Mouse (Mus musculus) CH12.LX (cell line): ENCODE results near the gene Ctnna2. TPM values are rescaled to one million over a fixed set of nuclear protein-coding genes. Genes with fewer than 3 reads are reported as not detected.

ENCODE experiments used
- DNase-seq: peaks from one replicate; pipeline ENCODE4 v3.0.0-alpha.2; 2013; ENCODE audit errors: extremely low read depth
- H3K27ac ChIP-seq: 2 replicates; pipeline ENCODE4 v1.5.1; 2012; ENCODE audit warnings: low read depth, mild to moderate bottlenecking, control low read depth, moderate library complexity; ENCODE audit not compliant: insufficient read depth
- H3K27me3 ChIP-seq: replicated peaks from 2 replicates; pipeline ENCODE3; 2012; ENCODE audit warnings: inconsistent platforms
- H3K36me3 ChIP-seq, 2 experiments: replicated peaks in 1 of 2; 2 replicates each; pipeline versions ENCODE3 to v1.6.1; 2012; ENCODE audit warnings: inconsistent platforms in 1 of 2, low read length in 1 of 2, mild to moderate bottlenecking in 1 of 2, mixed read lengths in 1 of 2, moderate library complexity in 1 of 2; ENCODE audit not compliant: control insufficient read depth in 1 of 2, insufficient read depth in 1 of 2
- H3K4me1 ChIP-seq, 2 experiments: 2 replicates each; pipeline ENCODE4 v1.6.1; 2012; ENCODE audit warnings: inconsistent platforms in 1 of 2, moderate library complexity in 1 of 2; ENCODE audit not compliant: insufficient read depth in 2 of 2, control insufficient read depth in 1 of 2
- H3K4me2 ChIP-seq: 2 replicates; pipeline ENCODE4 v1.6.1; 2012; ENCODE audit warnings: low read depth, mild to moderate bottlenecking, control low read depth; ENCODE audit not compliant: poor library complexity, insufficient read depth, severe bottlenecking
- H3K4me3 ChIP-seq, 3 experiments: fragments of 150-350 bp in 1 of 3; sonication (generic) in 1 of 3; replicated peaks in 1 of 3; 2 replicates each; pipeline versions ENCODE3 to v1.5.1; 2011 to 2012; ENCODE audit warnings: low read depth in 2 of 3, low read length in 2 of 3, mild to moderate bottlenecking in 2 of 3, moderate library complexity in 2 of 3, control low read depth in 1 of 3, improper control_type of control experiment in 1 of 3, inconsistent platforms in 1 of 3, mixed read lengths in 1 of 3; ENCODE audit not compliant: poor library complexity in 1 of 3
- H3K79me2 ChIP-seq: replicated peaks from 2 replicates; pipeline ENCODE4 v1.6.1; 2012; ENCODE audit warnings: mild to moderate bottlenecking, moderate library complexity; ENCODE audit not compliant: control insufficient read depth, poor library complexity, insufficient read depth, severe bottlenecking; ENCODE audit errors: extremely low read depth
- H3K9ac ChIP-seq: 2 replicates; pipeline ENCODE4 v1.6.1; 2012; ENCODE audit warnings: low read depth, mild to moderate bottlenecking, control low read depth, moderate library complexity; ENCODE audit not compliant: insufficient read depth
- H3K9me3 ChIP-seq: replicated peaks from 2 replicates; pipeline ENCODE3; 2012; ENCODE audit warnings: low read length, inconsistent platforms, mixed read lengths
- CHD1 ChIP-seq: IDR thresholded peaks from 2 replicates; pipeline ENCODE4 v1.6.1; 2012; ENCODE audit warnings: low read depth, low read length, improper control_type of control experiment, inconsistent platforms
- GABPA ChIP-seq: IDR thresholded peaks from 2 replicates; pipeline ENCODE4 v1.6.1; 2012; ENCODE audit warnings: low read depth, low read length, improper control_type of control experiment, inconsistent platforms; ENCODE audit not compliant: insufficient replicate concordance
- JUN ChIP-seq: IDR thresholded peaks from 2 replicates; pipeline ENCODE4 v1.6.1; 2011; ENCODE audit warnings: low read depth, mild to moderate bottlenecking, low read length, improper control_type of control experiment, moderate library complexity; ENCODE audit not compliant: insufficient read depth
- JUND ChIP-seq: conservative IDR thresholded peaks from 2 replicates; pipeline ENCODE4 v1.6.1; 2011; ENCODE audit warnings: low read depth, low read length, improper control_type of control experiment
- KAT2A ChIP-seq: IDR thresholded peaks from 2 replicates; pipeline ENCODE4 v1.6.1; 2012; ENCODE audit warnings: low read length, improper control_type of control experiment, inconsistent platforms; ENCODE audit not compliant: insufficient replicate concordance
- MAFK ChIP-seq: IDR thresholded peaks from 2 replicates; pipeline ENCODE4 v1.6.1; 2011; ENCODE audit warnings: low read length, improper control_type of control experiment; ENCODE audit not compliant: insufficient replicate concordance
- MAX ChIP-seq: IDR thresholded peaks from 2 replicates; pipeline ENCODE4 v1.6.1; 2011; ENCODE audit warnings: low read length, improper control_type of control experiment
- POLR2AphosphoS2 ChIP-seq: IDR thresholded peaks from 2 replicates; pipeline ENCODE4 v1.6.1; 2011; ENCODE audit warnings: low read depth, low read length, improper control_type of control experiment
- RAD21 ChIP-seq: IDR thresholded peaks from 2 replicates; pipeline ENCODE4 v1.6.1; 2011; ENCODE audit warnings: low read depth, mild to moderate bottlenecking, low read length, improper control_type of control experiment, moderate library complexity
- RCOR1 ChIP-seq: conservative IDR thresholded peaks from 2 replicates; pipeline ENCODE4 v1.6.1; 2012; ENCODE audit warnings: low read depth, mild to moderate bottlenecking, inconsistent platforms, low read length, improper control_type of control experiment
- SIN3A ChIP-seq: IDR thresholded peaks from 2 replicates; pipeline ENCODE4 v1.6.1; 2012; ENCODE audit warnings: low read length, improper control_type of control experiment, inconsistent platforms
- UBTF ChIP-seq: IDR thresholded peaks from 2 replicates; pipeline ENCODE4 v1.6.1; 2012; ENCODE audit warnings: low read depth, mild to moderate bottlenecking, inconsistent platforms, low read length, improper control_type of control experiment, moderate library complexity
- ZC3H11A ChIP-seq: IDR thresholded peaks from 2 replicates; pipeline ENCODE4 v1.6.1; 2012; ENCODE audit warnings: low read depth, mild to moderate bottlenecking, inconsistent platforms, low read length, improper control_type of control experiment
- ZKSCAN1 ChIP-seq: IDR thresholded peaks from 2 replicates; pipeline ENCODE4 v1.6.1; 2012; ENCODE audit warnings: low read depth, inconsistent platforms, low read length, improper control_type of control experiment, borderline replicate concordance
- ZMIZ1 ChIP-seq: IDR thresholded peaks from 2 replicates; pipeline ENCODE4 v1.6.1; 2012; ENCODE audit warnings: low read depth, mild to moderate bottlenecking, inconsistent platforms, low read length, improper control_type of control experiment
- dilution Hi-C: fragments of 300-500 bp; cut with MboI; formaldehyde crosslinking; loops from 2 replicates; pipeline ENCODE4 v1.14.3; 2020; ENCODE audit warnings: low sequenced_read_pairs; ENCODE audit not compliant: extremely low pct_unique_long_range_greater_than_20kb, extremely low pct_ligation_motif_present
- in situ Hi-C: fragments of 300-500 bp; cut with MboI; formaldehyde crosslinking; loops from 3 replicates; pipeline ENCODE4 v1.14.3; 2019; ENCODE audit warnings: low sequenced_read_pairs, low pct_ligation_motif_present, low pct_unique_long_range_greater_than_20kb, mixed read lengths
- polyA plus RNA-seq: library from polyadenylated mRNA; unstranded; fragments of >175 nt; gene quantifications from 2 replicates; pipeline ENCODE4 v1.2.1, GENCODE M21; 2012; ENCODE audit warnings: low read depth; ENCODE audit not compliant: insufficient read length
- total RNA-seq, 2 experiments: library from RNA; depleted of rRNA; stranded (reverse); fragments of 300-350 nt in 1 of 2; fragments of >200 nt in 1 of 2; gene quantifications; 2 replicates each; pipeline ENCODE4 v1.2.3; 2012 to 2014

Ctnna2 gene
- total and polyA plus RNA-seq, 3 experiments = not detected

GRCm38 (mm10) chr6:77215322-77215721 lies 764.2 kb downstream of the Ctnna2 start:
- Histone ChIP-seq H3K9ac (no peak overlapping the region), H3K27me3 (no peaks in the 10 kb centered on the region), H3K4me1 (no peaks in the 10 kb centered on the region), H3K9me3 (peaks cover 57% of the 10 kb centered on the region), H3K4me2 (no peak overlapping the region), H3K4me3 (no peak overlapping the region), H3K79me2 (no peaks in the 10 kb centered on the region), H3K36me3 (no peaks in the 10 kb centered on the region), H3K27ac (no peak overlapping the region)
- TF ChIP-seq GABPA = no peak
- in situ Hi-C loops = no loop called here
- DNase-seq = no peak
- dilution Hi-C loops = no loop called here

- dilution Hi-C loops = no loop called here
- no peaks in the 10 kb centered on the region for H3K36me3 ChIP-seq
- H3K27me3 ChIP-seq = no peaks in the 10 kb centered on the region
- no peak overlapping the region for H3K27ac ChIP-seq
- no peak for DNase-seq
- no peaks in the 10 kb centered on the region for H3K79me2 ChIP-seq
- H3K4me2 ChIP-seq = no peak overlapping the region
- H3K4me3 ChIP-seq = no peak overlapping the region
- in situ Hi-C loops = no loop called here
- no peak for TF ChIP-seq RCOR1
- no peak for TF ChIP-seq POLR2AphosphoS2
- TF ChIP-seq ZKSCAN1 = no peak
- TF ChIP-seq ZMIZ1 = no peak
- no peak for TF ChIP-seq RAD21
- TF ChIP-seq MAX = no peak
- no peak for TF ChIP-seq GABPA
- no peak for TF ChIP-seq JUN
- no peak for TF ChIP-seq KAT2A
- no peak for TF ChIP-seq UBTF
- no peak for TF ChIP-seq ZC3H11A
- TF ChIP-seq JUND = no peak
- no peak for TF ChIP-seq SIN3A
- TF ChIP-seq MAFK = no peak
- TF ChIP-seq CHD1 = no peak
- H3K9ac ChIP-seq = no peak overlapping the region
- no peaks in the 10 kb centered on the region for H3K4me1 ChIP-seq
- peaks cover 54% of the 10 kb centered on the region for H3K9me3 ChIP-seq
Measured at GRCm38 (mm10) chr6:77213757-77214409, 765.6 kb downstream of the Ctnna2 start.
